Mouse (Mus musculus) liver, postnatal 0 days (tissue): ENCODE results near the gene Lamp1. TPM values are rescaled to one million over a fixed set of nuclear protein-coding genes. Genes with fewer than 3 reads are reported as not detected.

Source experiments
- ATAC-seq: fragments of 200-750 bp; cut with Nextera tagmentation; 2 replicates; pipeline ENCODE4 v1.8.0; 2017; ENCODE audit warnings: mild to moderate bottlenecking, moderate library complexity
- DNase-seq: peaks from one replicate; pipeline ENCODE4 v3.0.0-alpha.2; 2016
- H3K27ac ChIP-seq: fragments of 300-500 bp; sonication (generic); 2 replicates; pipeline ENCODE4 v1.5.1; 2014; ENCODE audit warnings: antibody characterized with exemption, moderate library complexity, mild to moderate bottlenecking, low read depth
- H3K27me3 ChIP-seq: fragments of 300-500 bp; sonication (generic); 2 replicates; pipeline ENCODE4 v1.6.1; 2014; ENCODE audit warnings: low read length, control low read depth, mixed read lengths; ENCODE audit not compliant: insufficient read depth
- H3K36me3 ChIP-seq: fragments of 300-500 bp; sonication (generic); replicated peaks from 2 replicates; pipeline ENCODE4 v1.6.1; 2014; ENCODE audit warnings: mild to moderate bottlenecking, control low read depth, low read length, moderate library complexity, mixed read lengths; ENCODE audit not compliant: insufficient read depth
- H3K4me1 ChIP-seq: fragments of 300-500 bp; sonication (generic); 2 replicates; pipeline ENCODE4 v1.6.1; 2014; ENCODE audit warnings: antibody characterized with exemption, mild to moderate bottlenecking, control low read depth; ENCODE audit not compliant: insufficient read depth
- H3K4me2 ChIP-seq: fragments of 300-500 bp; sonication (generic); 2 replicates; pipeline ENCODE4 v1.6.1; 2014; ENCODE audit warnings: low read depth, mild to moderate bottlenecking, low read length, moderate library complexity, mixed read lengths
- H3K4me3 ChIP-seq: fragments of 300-500 bp; sonication (generic); 2 replicates; pipeline ENCODE4 v1.5.1; 2014; ENCODE audit warnings: low read depth, low read length
- H3K9ac ChIP-seq: fragments of 300-500 bp; sonication (generic); replicated peaks from 2 replicates; pipeline ENCODE4 v1.6.1; 2014; ENCODE audit warnings: mild to moderate bottlenecking, moderate library complexity
- H3K9me3 ChIP-seq: fragments of 300-500 bp; sonication (generic); 2 replicates; pipeline ENCODE4 v1.6.1; 2016; ENCODE audit warnings: mild to moderate bottlenecking, control low read depth, low read length, mixed read lengths
- CTCF ChIP-seq: sonication (generic); IDR thresholded peaks from 2 replicates; pipeline ENCODE4 v1.5.1; 2016; ENCODE audit warnings: antibody characterized with exemption, low read depth
- EP300 ChIP-seq: IDR thresholded peaks from 2 replicates; pipeline ENCODE4 v1.6.1; 2016; ENCODE audit warnings: antibody characterized with exemption, low read depth, mild to moderate bottlenecking
- WGBS: fragments of 180-500 bp; shearing (Covaris S2); extraction: QIAGEN DNeasy Blood & Tissue Kit; methylation state at CpG from one replicate; pipeline ENCODE4 v1.1.7; 2014; ENCODE audit not compliant: insufficient replicate concordance; 5-methylcytosine and 5-hydroxymethylcytosine counted together
- polyA plus RNA-seq: library from polyadenylated mRNA; unstranded; fragments of >200 nt; fragmentation: Nextera tagmentation; extraction: Ambion mirVana; gene quantifications from 2 replicates; pipeline ENCODE4 v1.2.1, GENCODE M21; 2015

Gene Lamp1
- polyA plus RNA-seq, 1 experiment from 2014 or later = 199 TPM

GRCm38 (mm10) chr8:13156327-13157097, 2.4 kb upstream of the Lamp1 start:
- Histone ChIP-seq H3K27ac (no peak overlapping the region), H3K9me3 (no peaks in the 10 kb centered on the region), H3K27me3 (no peaks in the 10 kb centered on the region), H3K4me1 (peaks cover 16% of the 10 kb centered on the region), H3K4me3 (no peak overlapping the region), H3K9ac (no peak overlapping the region), H3K36me3 (no peaks in the 10 kb centered on the region; the same call in 1 of the 2 replicates), H3K4me2 (no peak overlapping the region)
- TF ChIP-seq CTCF (no peak), EP300 (no peak)
- 71% methylated on average over 12 of the region's 12 CpGs for WGBS
- no peak for DNase-seq
- no peak for ATAC-seq

DNA sequence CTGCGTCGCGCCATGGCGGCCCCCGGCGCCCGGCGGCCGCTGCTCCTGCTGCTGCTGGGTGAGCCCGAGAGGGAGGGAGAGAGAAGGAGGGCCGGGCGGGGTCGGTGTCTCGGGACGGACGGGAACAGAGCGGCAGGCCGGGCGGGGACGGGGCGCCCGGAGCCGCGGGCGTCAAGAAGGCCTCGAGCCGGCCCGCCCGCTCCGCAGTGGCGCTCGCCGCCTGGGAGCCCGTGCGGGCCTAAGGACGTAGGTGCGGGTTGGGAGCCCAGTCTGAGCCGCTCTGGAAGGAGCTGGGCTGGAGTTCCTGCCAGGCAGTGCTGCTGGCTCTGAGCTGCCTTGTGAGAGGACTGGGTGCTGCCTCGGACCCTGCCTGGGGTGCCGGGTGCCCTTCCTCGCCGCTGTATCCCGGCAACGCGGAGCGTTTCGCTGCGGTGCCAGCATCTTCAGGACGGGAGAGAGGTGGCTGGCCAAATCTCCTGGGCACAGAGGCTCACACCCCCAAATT, 468 bp downstream of the Lamp1 start:
- Histone ChIP-seq H3K9ac (peak overlapping the region; percentile 99), H3K9me3 (no peaks in the 10 kb centered on the region), H3K36me3 (no peaks in the 10 kb centered on the region; the same call in 1 of the 2 replicates), H3K4me2 (peak overlapping the region; percentile 77), H3K4me3 (peak overlapping the region; percentile 93), H3K27ac (peak overlapping the region; percentile 94), H3K4me1 (peaks cover 38% of the 10 kb centered on the region), H3K27me3 (no peaks in the 10 kb centered on the region)
- WGBS = under 1% methylated on average over 34 of the region's 49 CpGs
- DNase-seq (no peak), ATAC-seq (peak; percentile 66)
- TF ChIP-seq CTCF = no peak
- TF ChIP-seq EP300 = no peak

- H3K36me3 ChIP-seq = peaks cover 7% of the 10 kb centered on the region; the same call in 1 of the 2 replicates
- peak overlapping the region; percentile 93 for H3K4me3 ChIP-seq
- TF ChIP-seq CTCF (no peak), EP300 (no peak)
- peaks cover 38% of the 10 kb centered on the region for H3K4me1 ChIP-seq
- H3K27ac ChIP-seq = peak overlapping the region; percentile 58
- H3K9me3 ChIP-seq = no peaks in the 10 kb centered on the region
- no peak for DNase-seq
- WGBS = 61% methylated on average over 3 of the region's 3 CpGs
- H3K9ac ChIP-seq = peak overlapping the region; percentile 99
- peak overlapping the region; percentile 77 for H3K4me2 ChIP-seq
- ATAC-seq = no peak
- no peaks in the 10 kb centered on the region for H3K27me3 ChIP-seq
Measured at GRCm38 (mm10) chr8:13160691-13161090, 1.7 kb downstream of the Lamp1 start.

GRCm38 (mm10) chr8:13162098-13162497, 3.1 kb downstream of the Lamp1 start:
- H3K4me3 ChIP-seq = no peak overlapping the region
- H3K36me3 ChIP-seq = peaks cover 20% of the 10 kb centered on the region
- no peak overlapping the region for H3K9ac ChIP-seq
- no peaks in the 10 kb centered on the region for H3K9me3 ChIP-seq
- 45% methylated on average over 6 of the region's 6 CpGs for whole genome bisulfite sequencing
- TF ChIP-seq CTCF = no peak
- TF ChIP-seq EP300 = no peak
- H3K4me1 ChIP-seq = peaks cover 38% of the 10 kb centered on the region
- H3K4me2 ChIP-seq = peak overlapping the region; percentile 77
- peak overlapping the region; percentile 58; the same call in 1 of the 2 replicates for H3K27ac ChIP-seq
- ATAC-seq (no peak), DNase-seq (no peak)
- H3K27me3 ChIP-seq = no peaks in the 10 kb centered on the region

DNA sequence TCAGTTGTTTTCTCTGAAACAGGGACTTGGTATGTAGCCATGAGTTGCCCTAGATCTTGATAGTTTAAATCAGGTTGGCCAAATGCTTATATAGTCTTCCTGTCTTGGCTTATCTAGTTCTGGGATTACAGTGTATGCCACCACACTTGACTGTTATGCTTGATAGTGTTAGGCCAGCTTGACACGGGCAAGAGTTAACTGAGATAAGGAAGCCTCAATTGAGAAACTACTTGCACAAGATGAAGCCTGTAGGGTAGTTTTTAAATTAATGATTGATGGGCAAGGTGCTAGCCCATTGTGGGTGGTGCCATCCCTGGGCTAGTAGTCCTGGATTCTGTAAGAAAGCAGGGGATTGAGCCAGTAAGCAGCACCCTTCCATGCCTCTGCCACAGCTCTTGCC, 4.6 kb downstream of the Lamp1 start:
- H3K9ac ChIP-seq = 0 out of 2 replicates have a peak overlapping the region, but pooled peaks have one; percentile 12
- TF ChIP-seq EP300 (peak; percentile 92), CTCF (no peak)
- ATAC-seq (peak; percentile 24), DNase-seq (no peak)
- H3K4me3 ChIP-seq = no peak overlapping the region
- H3K4me2 ChIP-seq = peak overlapping the region; percentile 10
- peak overlapping the region; percentile 36; the same call in 1 of the 2 replicates for H3K27ac ChIP-seq
- no peaks in the 10 kb centered on the region for H3K9me3 ChIP-seq
- 10% methylated on average over 1 of the region's 1 CpGs for WGBS
- peaks cover 34% of the 10 kb centered on the region for H3K4me1 ChIP-seq
- no peaks in the 10 kb centered on the region for H3K27me3 ChIP-seq
- peaks cover 34% of the 10 kb centered on the region for H3K36me3 ChIP-seq

- 77% methylated on average over 5 of the region's 5 CpGs for WGBS
- DNase-seq = no peak
- Histone ChIP-seq H3K9me3 (no peaks in the 10 kb centered on the region), H3K4me1 (peaks cover 34% of the 10 kb centered on the region), H3K4me3 (no peak overlapping the region), H3K4me2 (no peak overlapping the region), H3K9ac (no peak overlapping the region), H3K27ac (no peak overlapping the region), H3K27me3 (no peaks in the 10 kb centered on the region), H3K36me3 (peaks cover 42% of the 10 kb centered on the region)
- TF ChIP-seq EP300 (no peak), CTCF (no peak)
- no peak for ATAC-seq
Measured at GRCm38 (mm10) chr8:13164361-13164760, 5.4 kb downstream of the Lamp1 start.
